Mouse (Mus musculus) urinary bladder, postnatal 0 days (tissue): Measurements from ENCODE around the gene Hnrnpl. TPM values are rescaled to one million over a fixed set of nuclear protein-coding genes. Genes with fewer than 3 reads are reported as not detected.

ENCODE experiments used
- polyA plus RNA-seq: library from polyadenylated mRNA; unstranded; fragments of >200 nt; fragmentation: Nextera tagmentation; extraction: Ambion mirVana; gene quantifications from 2 replicates; pipeline ENCODE4 v1.2.1, GENCODE M21; 2015

Gene Hnrnpl
- polyA plus RNA-seq: 146 and 168 TPM in 2 replicates

DNA sequence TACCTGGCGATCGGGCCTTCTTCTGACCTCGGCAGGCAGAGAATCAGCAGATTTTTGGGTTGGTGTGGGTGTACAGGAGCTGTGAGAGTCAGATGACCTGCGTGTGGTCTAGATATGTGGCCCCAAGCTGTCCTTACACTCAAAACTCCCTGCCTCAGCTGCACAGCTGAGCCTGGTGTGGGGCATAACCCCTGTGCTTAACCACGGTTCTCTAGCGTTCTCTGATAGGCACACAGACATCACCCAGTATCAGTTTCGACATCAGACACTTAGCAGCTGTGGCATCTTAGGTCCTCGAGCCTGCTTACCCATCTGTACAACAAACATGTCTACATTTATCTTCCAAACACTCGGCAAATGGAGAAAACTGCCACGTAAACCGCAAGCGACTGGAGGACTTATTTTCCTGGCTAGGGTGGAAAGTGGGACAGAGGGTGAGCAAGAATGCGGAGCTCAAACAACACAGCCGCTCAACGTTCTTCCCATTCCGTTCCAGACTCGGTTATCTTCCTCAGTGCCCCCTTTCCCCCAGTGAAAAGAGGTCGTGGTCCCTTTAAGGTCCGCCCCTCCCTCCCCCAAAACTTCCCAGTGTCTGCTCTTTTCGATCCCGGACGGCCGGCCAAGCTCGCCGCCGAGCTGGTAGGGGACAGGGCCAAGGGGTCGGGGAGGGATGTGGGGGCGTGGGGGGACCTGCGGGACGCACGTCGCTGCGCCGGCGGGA, at the start of gene Hnrnpl:
Hnrnpl (plus strand) TSS at position 321 of the 721 bp plus-strand sequence.

DNA sequence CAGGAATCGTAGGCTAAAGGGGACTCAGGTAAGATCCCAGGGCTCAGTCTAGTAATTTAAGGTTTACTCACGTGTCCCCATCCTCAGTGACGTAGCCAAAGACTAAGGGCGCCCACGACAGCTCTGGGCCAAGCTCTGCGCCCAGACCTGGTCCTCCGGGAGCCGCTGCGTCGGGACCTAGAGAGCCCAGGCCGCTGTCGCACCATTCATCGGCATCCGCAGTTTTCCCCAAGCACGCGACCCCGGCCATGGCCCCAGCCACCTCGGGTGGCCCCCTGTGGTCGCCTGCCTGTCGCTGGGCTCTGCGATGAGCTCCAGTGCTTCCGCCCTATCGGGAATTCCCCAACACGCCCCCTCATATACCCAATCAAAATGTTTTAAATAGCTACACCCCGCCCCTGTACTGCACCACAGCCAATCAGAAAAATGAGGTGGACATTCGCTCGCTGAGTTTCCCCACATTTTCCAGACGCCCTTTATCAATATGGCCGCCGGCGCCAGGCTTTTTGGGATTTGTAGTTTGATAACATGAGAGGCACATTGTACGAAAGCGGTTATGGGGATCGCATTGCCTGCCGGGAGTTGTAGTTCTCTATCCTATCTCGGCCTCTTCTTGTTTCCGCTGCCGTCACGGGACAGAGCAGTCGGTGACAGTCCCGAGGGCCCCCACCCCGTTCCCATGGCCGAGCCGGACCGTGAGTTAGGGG, 42.0 kb upstream of the Hnrnpl start, which contains the start of gene Sirt2:
Sirt2 (plus strand) TSS at position 563 of the 707 bp plus-strand sequence.

DNA sequence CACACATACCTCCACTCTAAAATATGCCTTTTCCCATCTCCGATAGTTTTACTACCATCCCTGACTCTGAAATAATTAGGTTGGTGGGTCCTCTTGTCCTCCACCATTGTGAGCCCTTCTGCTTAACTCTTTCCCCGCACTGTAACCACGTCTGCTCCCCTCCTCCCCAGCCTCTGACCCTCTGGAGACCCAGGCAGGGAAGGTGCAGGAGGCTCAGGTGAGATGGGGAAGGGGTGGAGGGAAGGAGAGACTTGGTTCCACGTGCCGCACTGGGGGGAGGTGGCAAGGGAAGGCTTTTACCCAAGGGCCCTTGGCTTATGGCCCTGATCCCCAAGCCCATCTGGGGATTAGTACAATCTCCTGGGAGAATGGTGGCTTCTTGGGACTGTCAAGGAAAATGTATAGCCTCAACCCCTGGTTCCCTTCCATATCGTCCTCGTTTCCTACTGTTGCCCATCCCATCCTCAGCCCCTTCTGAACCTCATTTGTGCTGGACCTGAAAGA, 40.8 kb upstream of the Hnrnpl start, which contains the start of gene Nfkbib:
Nfkbib (minus strand) TSS at position 51 of the 504 bp plus-strand sequence.

DNA sequence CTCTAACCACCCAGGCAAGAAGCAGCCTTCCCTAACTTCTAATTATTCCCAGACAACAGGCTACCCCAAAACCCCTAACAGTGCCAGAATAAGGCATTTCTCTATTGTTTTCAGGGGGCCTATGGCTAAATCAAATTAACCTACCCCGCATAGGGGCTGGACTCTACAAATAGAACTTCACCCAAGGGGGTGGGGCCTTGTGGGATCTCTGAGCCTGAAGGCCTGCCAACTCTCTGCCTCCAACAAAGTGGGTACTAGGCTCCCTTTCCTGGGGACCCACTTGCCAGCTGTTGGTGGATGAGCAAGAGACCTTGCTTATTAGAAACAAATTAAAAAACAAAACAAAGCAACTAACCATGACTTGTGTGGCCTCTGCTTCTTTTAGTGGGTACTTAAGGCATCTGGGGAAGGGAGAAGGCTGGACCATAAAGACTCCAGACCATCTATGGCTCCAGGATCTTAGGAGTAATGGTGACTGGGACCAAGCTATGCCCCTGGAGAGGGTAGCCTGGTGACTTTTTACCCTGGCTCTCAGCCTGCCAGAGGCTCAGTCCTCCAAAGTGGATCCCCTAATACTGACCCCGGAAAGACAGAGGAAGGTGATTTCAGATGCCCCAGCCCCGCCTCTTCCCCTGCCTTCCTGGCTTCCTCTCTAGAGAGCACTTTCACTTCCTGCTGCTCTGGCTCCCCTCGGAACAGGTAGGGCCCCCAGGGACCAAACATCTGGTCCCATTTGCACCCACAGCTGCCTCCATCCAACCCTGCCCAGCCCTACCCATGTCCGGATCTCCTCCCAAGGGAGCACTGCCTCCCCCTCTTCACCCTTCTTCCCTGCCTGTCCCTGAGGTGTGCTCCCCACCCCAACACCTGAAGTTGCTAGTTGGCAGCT, 19.8 kb upstream of the Hnrnpl start, which contains the start of gene Rinl:
Rinl (plus strand) TSS at position 663 of the 889 bp plus-strand sequence.

DNA sequence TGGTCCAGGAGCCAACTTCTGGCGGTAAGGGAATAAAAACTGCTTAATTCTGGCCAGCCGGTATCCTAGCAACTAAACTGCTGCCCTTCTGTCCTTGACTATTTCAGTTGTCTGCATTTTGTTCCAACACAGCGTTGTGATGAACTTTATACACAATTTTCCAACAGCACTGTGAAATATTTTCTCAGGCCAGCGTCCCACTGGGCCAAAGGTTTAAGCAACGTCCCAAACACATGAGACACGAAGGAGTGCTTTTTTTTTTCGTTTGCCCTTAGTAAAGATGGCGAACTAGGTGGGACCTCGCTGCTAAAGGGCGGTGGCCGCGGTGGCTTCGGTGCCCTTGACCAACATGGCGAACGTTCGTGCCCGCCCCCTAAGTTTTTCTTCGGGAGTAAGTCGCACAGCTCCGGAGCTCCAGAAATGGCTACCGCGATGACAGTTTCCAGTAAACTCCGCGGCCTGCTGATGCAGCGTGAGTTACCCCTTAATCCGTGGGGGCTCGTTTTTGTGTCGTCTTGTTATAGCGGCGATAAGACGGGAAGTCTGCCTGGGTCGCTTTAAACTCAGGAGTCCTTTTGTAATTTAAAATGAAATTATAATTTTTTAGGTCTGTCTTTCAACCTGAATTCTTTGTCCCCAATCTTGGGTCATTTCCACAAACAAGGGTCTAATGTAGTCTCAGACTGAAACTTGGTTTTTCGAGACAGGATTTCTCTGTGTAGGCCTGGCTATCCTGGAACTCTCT, 16.8 kb downstream of the Hnrnpl start, which contains the start of gene Ech1:
Ech1 (plus strand) TSS at position 277 of the 745 bp plus-strand sequence.

DNA sequence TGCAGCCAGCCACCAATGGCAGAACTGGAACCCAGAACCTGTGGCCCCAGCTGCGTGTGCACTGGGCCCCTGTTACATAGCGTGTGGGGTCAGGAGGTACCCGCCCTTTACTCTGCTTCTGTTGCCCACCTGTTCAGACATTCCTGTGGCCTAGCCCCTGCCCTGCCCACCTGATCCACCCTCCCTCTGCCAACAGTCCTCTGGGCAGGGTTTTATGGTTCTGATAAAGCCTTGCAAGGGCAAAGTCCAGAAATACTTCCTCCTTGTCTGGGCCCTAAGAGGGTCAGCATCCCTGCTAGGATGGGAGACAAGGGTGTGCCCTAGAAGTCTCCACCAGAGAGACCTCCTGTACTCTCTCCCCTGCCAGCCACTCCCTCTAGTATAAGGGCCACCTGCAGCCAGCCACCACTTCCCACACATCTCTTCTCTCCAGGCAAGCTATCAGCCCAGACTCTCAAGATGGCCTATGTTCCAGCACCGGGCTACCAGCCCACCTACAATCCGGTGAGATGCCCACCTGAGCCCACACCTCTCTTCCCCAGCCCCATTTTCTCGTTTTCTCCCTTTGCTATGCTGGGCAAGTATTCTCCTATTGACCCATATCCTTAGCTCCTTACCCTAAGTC, 25.5 kb downstream of the Hnrnpl start, which contains the start of gene Lgals4:
Lgals4 (plus strand) TSS at position 132 of the 625 bp plus-strand sequence.

DNA sequence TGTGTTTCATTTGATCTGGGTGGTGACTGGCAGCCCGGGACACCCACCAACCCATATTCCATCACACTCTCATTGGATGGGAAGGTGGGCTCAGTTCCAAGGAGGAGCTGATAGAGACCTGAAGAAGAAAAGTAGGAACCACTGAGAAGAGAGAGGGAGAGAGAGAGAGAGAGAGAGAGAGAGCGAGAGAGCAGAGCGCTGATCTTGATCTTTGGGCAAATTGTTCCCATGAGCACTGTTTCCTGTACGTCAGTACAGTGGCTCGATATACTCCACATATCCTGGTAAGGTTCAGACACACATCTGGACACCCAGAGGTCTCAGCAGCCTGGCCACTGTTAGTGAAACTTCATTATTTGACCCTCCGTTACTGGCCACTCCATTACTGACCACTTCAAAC, 55.2 kb downstream of the Hnrnpl start, which contains the start of gene Lgals7:
Lgals7 (plus strand) TSS at position 314 of the 400 bp plus-strand sequence.

Other genes starting within 250 kb of the Hnrnpl start
- gene Samd4b, start 210.4 kb upstream of the Hnrnpl start, polyA plus RNA-seq: 14.6 and 20.1 TPM in 2 replicates
- gene Pak4, start 210.4 kb upstream of the Hnrnpl start, polyA plus RNA-seq: 24.3 and 28.8 TPM in 2 replicates
- not detected in 2 replicates for gene Acp7, start 177.2 kb upstream of the Hnrnpl start, polyA plus RNA-seq
- gene Fbxo27, start 115.7 kb upstream of the Hnrnpl start, polyA plus RNA-seq: 3.7 and 4.4 TPM in 2 replicates
- 8.5 and 9.1 TPM in 2 replicates for gene Fbxo17, start 91.7 kb upstream of the Hnrnpl start, polyA plus RNA-seq
- gene Mrps12, start 66.7 kb upstream of the Hnrnpl start, polyA plus RNA-seq: 105 and 106 TPM in 2 replicates
- 10.5 and 11.5 TPM in 2 replicates for gene Sars2, start 66.5 kb upstream of the Hnrnpl start, polyA plus RNA-seq
- not detected in 2 replicates for gene Ccer2, start 52.4 kb upstream of the Hnrnpl start, polyA plus RNA-seq
- 48.3 and 50.9 TPM in 2 replicates for gene Sirt2, start 41.8 kb upstream of the Hnrnpl start, polyA plus RNA-seq
- 27.8 and 29.3 TPM in 2 replicates for gene Nfkbib, start 41.0 kb upstream of the Hnrnpl start, polyA plus RNA-seq
- gene Rinl, start 19.6 kb upstream of the Hnrnpl start, polyA plus RNA-seq: 2.5 and 5.0 TPM in 2 replicates
- gene Ech1, start 16.7 kb downstream of the Hnrnpl start, polyA plus RNA-seq: 269 and 271 TPM in 2 replicates
- gene Lgals4, start 25.3 kb downstream of the Hnrnpl start, polyA plus RNA-seq: 8.3 and 10.2 TPM in 2 replicates
- 3.1 and 6.6 TPM in 2 replicates for gene Lgals7, start 55.3 kb downstream of the Hnrnpl start, polyA plus RNA-seq
- gene Capn12, start 72.9 kb downstream of the Hnrnpl start, polyA plus RNA-seq: 0.41 and 0.73 TPM in 2 replicates
- 305 and 365 TPM in 2 replicates for gene Actn4, start 153.8 kb downstream of the Hnrnpl start, polyA plus RNA-seq
- 304 and 321 TPM in 2 replicates for gene Eif3k, start 173.3 kb downstream of the Hnrnpl start, polyA plus RNA-seq
- gene Map4k1, start 173.5 kb downstream of the Hnrnpl start, polyA plus RNA-seq: 2.4 and 3.1 TPM in 2 replicates